Mouse (Mus musculus) cortical plate, adult 2 months (tissue): ENCODE measurements around the gene Lyrm2. TPM values are rescaled to one million over a fixed set of nuclear protein-coding genes. Genes with fewer than 3 reads are reported as not detected.
A peak's percentile ranks its signal among the peaks of the same experiment; 100 is the strongest.

Source experiments
- H3K27ac ChIP-seq: fragments of 200-500 bp; 2 replicates; pipeline ENCODE4 v1.5.1; 2012; ENCODE audit warnings: low read length, control low read depth, inconsistent platforms; ENCODE audit not compliant: insufficient read depth
- H3K4me1 ChIP-seq: fragments of 200-500 bp; 2 replicates; pipeline ENCODE4 v1.6.1; 2011; ENCODE audit warnings: low read length; ENCODE audit not compliant: control insufficient read depth, insufficient read depth
- H3K4me3 ChIP-seq: fragments of 200-500 bp; 2 replicates; pipeline ENCODE4 v1.5.1; 2011; ENCODE audit warnings: mild to moderate bottlenecking, low read length, control low read depth; ENCODE audit not compliant: insufficient read depth
- CTCF ChIP-seq: fragments of 200-500 bp; IDR thresholded peaks from 2 replicates; pipeline ENCODE4 v1.5.1; 2011; ENCODE audit warnings: mild to moderate bottlenecking, control low read depth, low read length; ENCODE audit not compliant: insufficient read depth; ENCODE audit errors: extremely low read depth
- POLR2A ChIP-seq: fragments of 200-500 bp; IDR thresholded peaks from 2 replicates; pipeline ENCODE4 v1.6.1; 2011; ENCODE audit warnings: mild to moderate bottlenecking, low read length, control low read depth; ENCODE audit not compliant: insufficient read depth; ENCODE audit errors: extremely low read depth
- polyA plus RNA-seq: library from polyadenylated mRNA; depleted of rRNA; stranded (reverse); fragments of >200 nt; gene quantifications from 2 replicates; pipeline ENCODE4 v1.2.3, GENCODE M21; 2012

The Lyrm2 gene
- polyA plus RNA-seq, 1 experiment: 58.0 TPM

- H3K4me1 ChIP-seq: peaks cover 2% of the 10 kb centered on the region; the same call in 1 of the 2 replicates
- H3K4me3 ChIP-seq: peak overlapping the region; percentile 58
- TF ChIP-seq POLR2A (no peak), CTCF (no peak)
- peak overlapping the region; percentile 98 for H3K27ac ChIP-seq
These were observed 621 bp downstream of the Lyrm2 start for GRCm38 (mm10) chr4:32800577-32801170.

- H3K27ac ChIP-seq: no peak overlapping the region
- TF ChIP-seq CTCF (no peak), POLR2A (no peak)
- H3K4me1 ChIP-seq: no peaks in the 10 kb centered on the region
- H3K4me3 ChIP-seq: no peak overlapping the region
These were observed 17.4 kb downstream of the Lyrm2 start for GRCm38 (mm10) chr4:32817478-32817877.

DNA sequence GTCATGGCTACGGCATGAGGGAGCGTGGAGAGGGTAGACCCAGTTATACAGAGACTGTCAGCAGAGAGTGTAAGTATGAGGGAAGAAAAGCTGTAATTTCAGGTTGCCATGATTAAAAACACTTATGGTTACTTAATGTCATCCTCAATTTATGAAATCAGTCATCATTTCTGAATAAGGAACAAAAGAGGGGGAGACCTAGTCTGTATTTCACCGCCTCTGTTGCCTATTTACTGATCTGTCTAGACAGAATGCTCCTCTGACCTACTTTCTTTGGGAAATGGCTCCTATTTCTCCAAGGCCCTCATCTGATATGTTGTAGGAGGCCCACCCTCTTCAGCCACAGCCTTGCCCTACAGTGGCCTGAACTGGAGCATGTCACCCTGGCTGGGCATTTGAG is 20.6 kb downstream of the Lyrm2 start:
- Histone ChIP-seq H3K4me3 (no peak overlapping the region), H3K4me1 (no peaks in the 10 kb centered on the region), H3K27ac (no peak overlapping the region)
- TF ChIP-seq CTCF (no peak), POLR2A (no peak)

DNA sequence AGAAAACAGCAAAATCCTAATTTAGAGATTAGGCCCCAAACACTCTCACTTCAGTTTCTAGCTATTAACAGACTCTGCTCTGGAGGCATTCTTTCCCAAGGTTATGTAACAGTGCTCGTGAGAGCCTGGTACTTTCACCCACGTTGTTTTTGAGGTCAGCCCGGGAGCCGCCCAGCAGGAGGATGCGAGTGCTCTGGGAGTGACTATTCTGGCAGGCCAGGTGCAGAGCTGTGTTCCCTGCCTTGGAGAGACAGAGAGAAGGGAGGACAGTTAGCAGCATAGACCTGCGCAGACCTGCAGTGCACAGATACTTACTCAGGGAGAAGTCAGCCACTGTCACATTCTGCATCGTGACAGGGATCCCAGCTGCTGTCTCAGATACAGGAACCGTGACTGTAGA is 24.2 kb downstream of the Lyrm2 start:
- TF ChIP-seq POLR2A (no peak), CTCF (no peak)

DNA sequence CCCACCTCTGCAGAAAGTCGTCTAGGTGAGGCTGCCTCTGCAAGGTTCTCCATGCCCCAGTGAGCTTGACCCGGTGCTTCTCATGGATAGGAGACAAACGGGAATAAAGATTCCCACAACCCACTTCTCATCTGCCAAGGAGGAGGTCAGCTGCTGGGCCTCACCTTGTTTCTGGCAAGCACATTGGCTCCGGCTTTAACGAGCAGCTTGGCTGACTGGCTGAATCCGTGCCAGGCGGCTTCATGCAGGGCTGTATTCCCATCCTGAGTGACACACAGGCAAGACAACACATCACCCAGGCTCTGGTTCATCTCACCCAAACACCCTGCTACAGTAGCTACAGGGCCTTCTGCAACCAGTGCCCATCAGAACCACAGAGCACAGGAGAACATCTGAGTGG is 26.9 kb downstream of the Lyrm2 start:
- TF ChIP-seq POLR2A: no peak
- TF ChIP-seq CTCF: no peak
- H3K4me3 ChIP-seq: no peak overlapping the region
- no peak overlapping the region for H3K27ac ChIP-seq
- no peaks in the 10 kb centered on the region for H3K4me1 ChIP-seq

More for the DNA sequence above, 24.2 kb downstream of the Lyrm2 start:
- H3K4me1 ChIP-seq: no peaks in the 10 kb centered on the region
- no peak overlapping the region for H3K4me3 ChIP-seq
- no peak overlapping the region for H3K27ac ChIP-seq

- no peak overlapping the region for H3K27ac ChIP-seq
- no peak for TF ChIP-seq CTCF
- TF ChIP-seq POLR2A: no peak
- no peaks in the 10 kb centered on the region for H3K4me1 ChIP-seq
- no peak overlapping the region for H3K4me3 ChIP-seq
These were observed 28.5 kb downstream of the Lyrm2 start for GRCm38 (mm10) chr4:32828385-32829077.

DNA sequence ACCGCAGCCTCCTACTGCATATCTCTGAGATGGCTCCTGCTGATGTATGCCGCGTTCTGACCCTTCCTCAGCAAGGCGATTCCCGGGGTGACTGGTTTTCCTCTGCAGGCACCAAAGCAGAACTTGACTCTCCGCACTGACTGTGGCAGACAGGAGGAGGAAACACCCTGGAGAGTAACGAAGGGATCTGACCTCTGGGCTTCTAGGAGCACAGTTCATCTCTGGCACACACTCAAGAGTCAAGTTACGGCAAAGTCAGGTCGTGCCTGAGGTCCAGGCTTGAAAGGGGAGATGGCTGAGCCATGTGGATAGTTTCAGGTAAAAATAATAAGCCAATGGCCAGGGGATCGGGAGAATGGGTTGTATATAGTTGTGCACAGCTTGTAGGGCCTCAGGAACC is 29.3 kb downstream of the Lyrm2 start:
- Histone ChIP-seq H3K27ac (no peak overlapping the region), H3K4me3 (no peak overlapping the region), H3K4me1 (no peaks in the 10 kb centered on the region)
- TF ChIP-seq POLR2A (no peak), CTCF (no peak)

GRCm38 (mm10) chr4:32833494-32834282 is 33.6 kb downstream of the Lyrm2 start:
- H3K27ac ChIP-seq: no peak overlapping the region
- TF ChIP-seq CTCF: no peak
- no peak for TF ChIP-seq POLR2A
- no peak overlapping the region for H3K4me3 ChIP-seq
- H3K4me1 ChIP-seq: no peaks in the 10 kb centered on the region

- H3K4me3 ChIP-seq: no peak overlapping the region
- TF ChIP-seq POLR2A (no peak), CTCF (no peak)
- H3K27ac ChIP-seq: no peak overlapping the region
- H3K4me1 ChIP-seq: no peaks in the 10 kb centered on the region
These were observed 34.5 kb downstream of the Lyrm2 start for GRCm38 (mm10) chr4:32834541-32834940.
